Mouse (Mus musculus) ES-Bruce4 (cell line): ENCODE measurements at regions not wholly inside any gene's neighbourhood (a gene's known extent, or its start where the extent isn't known, plus 50 kb on each side); places are given as distances from the start of the nearest gene placed in this dataset.

Experiments
- CTCF ChIP-seq: IDR thresholded peaks from one replicate; pipeline ENCODE4 v1.8.1; 2011; ENCODE audit warnings: low read depth, low read length
- EP300 ChIP-seq: IDR thresholded peaks from 2 replicates; pipeline ENCODE4 v1.6.1; 2011; ENCODE audit warnings: low read depth, low read length; ENCODE audit not compliant: insufficient read depth
- POLR2A ChIP-seq: IDR thresholded peaks from one replicate; pipeline ENCODE4 v1.8.1; 2011; ENCODE audit warnings: low read length; ENCODE audit not compliant: insufficient read depth

DNA sequence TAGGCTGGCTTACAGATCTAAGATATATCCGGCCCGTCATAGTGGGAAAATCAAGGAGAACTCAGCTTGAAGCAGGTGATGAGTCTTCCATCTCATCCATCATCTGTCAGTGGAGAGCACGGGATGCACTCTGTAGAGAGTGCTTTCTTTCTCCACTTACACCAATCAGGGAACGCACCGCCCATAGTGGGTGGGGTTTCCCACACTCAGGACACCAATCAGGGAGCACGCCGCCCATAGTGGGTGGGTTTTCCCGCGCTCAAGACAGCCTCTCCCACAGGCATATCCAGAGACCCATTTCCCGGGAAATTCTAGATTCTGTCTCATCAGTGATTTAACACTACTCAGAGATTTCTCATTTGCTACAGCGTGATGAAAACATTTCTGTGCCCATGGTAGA lies 83.5 kb upstream of the Sorcs3 start:
- TF ChIP-seq CTCF (no peak), POLR2A (no peak), EP300 (no peak)
